Mouse (Mus musculus) forebrain, embryonic 14.5 days (tissue): ENCODE data around the gene Camk2g. TPM values are rescaled to one million over a fixed set of nuclear protein-coding genes. Genes with fewer than 3 reads are reported as not detected.
"Not testable (repeated sequence)": the region's sequence is repeated elsewhere in the genome, so short reads cannot be mapped to it uniquely, and the experiment has no call there.

Experiments used
- ATAC-seq: fragments of 200-750 bp; cut with Nextera tagmentation; 2 replicates; pipeline ENCODE4 v1.8.0; 2017; ENCODE audit warnings: mild to moderate bottlenecking, moderate library complexity
- DNase-seq: peaks from one replicate; pipeline ENCODE4 v3.0.0-alpha.2; 2015; ENCODE audit warnings: low spot score
- H3K27ac ChIP-seq: fragments of 300-500 bp; sonication (generic); 2 replicates; pipeline ENCODE4 v1.5.1; 2014; ENCODE audit warnings: low read depth, mild to moderate bottlenecking, control low read depth, low read length, moderate library complexity
- H3K27me3 ChIP-seq: fragments of 300-500 bp; sonication (generic); replicated peaks from 2 replicates; pipeline ENCODE4 v1.6.1; 2014; ENCODE audit warnings: low read length, control low read depth, mixed read lengths; ENCODE audit not compliant: control insufficient read depth, insufficient read depth
- H3K36me3 ChIP-seq: fragments of 300-500 bp; sonication (generic); 2 replicates; pipeline ENCODE4 v1.6.1; 2014; ENCODE audit warnings: low read length, control low read depth; ENCODE audit not compliant: control insufficient read depth, insufficient read depth
- H3K4me1 ChIP-seq: fragments of 300-500 bp; sonication (generic); 2 replicates; pipeline ENCODE4 v1.6.1; 2014; ENCODE audit warnings: antibody characterized with exemption, low read length, control low read depth; ENCODE audit not compliant: control insufficient read depth, insufficient read depth
- H3K4me2 ChIP-seq: fragments of 300-500 bp; sonication (generic); 2 replicates; pipeline ENCODE4 v1.6.1; 2014; ENCODE audit warnings: mild to moderate bottlenecking, control low read depth, low read length
- H3K4me3 ChIP-seq: fragments of 300-500 bp; sonication (generic); 2 replicates; pipeline ENCODE4 v1.5.1; 2014; ENCODE audit warnings: low read depth, low read length, control low read depth
- H3K9ac ChIP-seq: fragments of 300-500 bp; sonication (generic); 2 replicates; pipeline ENCODE4 v1.6.1; 2014; ENCODE audit warnings: mild to moderate bottlenecking, low read length, control low read depth, moderate library complexity
- H3K9me3 ChIP-seq: fragments of 300-500 bp; sonication (generic); replicated peaks from 2 replicates; pipeline ENCODE4 v1.6.1; 2016; ENCODE audit warnings: low read length, control low read depth, mixed read lengths; ENCODE audit not compliant: control insufficient read depth
- WGBS: fragments of 180-500 bp; shearing (Covaris S2); extraction: QIAGEN DNeasy Blood & Tissue Kit; methylation state at CpG from one replicate; pipeline ENCODE4 v1.1.7; 2014; 5-methylcytosine and 5-hydroxymethylcytosine counted together
- polyA plus RNA-seq: library from polyadenylated mRNA; unstranded; fragments of >200 nt; fragmentation: Nextera tagmentation; extraction: Ambion mirVana; gene quantifications from 2 replicates; pipeline ENCODE4 v1.2.1, GENCODE M21; 2014

Camk2g gene
- polyA plus RNA-seq, 1 experiment from 2014 or later, result 82.6 TPM

GRCm38 (mm10) chr14:20718443-20718842, 75.4 kb downstream of the Camk2g start:
- DNase-seq (no peak), ATAC-seq (no peak)
- Histone ChIP-seq H3K4me2 (no peak overlapping the region), H3K9me3 (no peaks in the 10 kb centered on the region), H3K9ac (no peak overlapping the region), H3K4me1 (no peaks in the 10 kb centered on the region), H3K4me3 (no peak overlapping the region), H3K27ac (no peak overlapping the region), H3K27me3 (no peaks in the 10 kb centered on the region), H3K36me3 (peaks cover 100% of the 10 kb centered on the region)
- 91% methylated on average over 10 of the region's 10 CpGs for WGBS

- no peak overlapping the region for H3K4me3 ChIP-seq
These were observed 80.1 kb downstream of the Camk2g start for GRCm38 (mm10) chr14:20713832-20714231.

GRCm38 (mm10) chr14:20708239-20708638, 85.6 kb downstream of the Camk2g start:
- H3K9me3 ChIP-seq, result no peaks in the 10 kb centered on the region
- no peak overlapping the region for H3K27ac ChIP-seq
- whole genome bisulfite sequencing, result 9% methylated on average over 10 of the region's 10 CpGs
- DNase-seq (peak; percentile 11), ATAC-seq (no peak)
- H3K4me3 ChIP-seq, result peak overlapping the region; percentile 97
- peak overlapping the region; percentile 78 for H3K4me2 ChIP-seq
- no peaks in the 10 kb centered on the region for H3K27me3 ChIP-seq
- H3K4me1 ChIP-seq, result peaks cover 14% of the 10 kb centered on the region
- peaks cover 46% of the 10 kb centered on the region for H3K36me3 ChIP-seq
- H3K9ac ChIP-seq, result peak overlapping the region; percentile 96

More at GRCm38 (mm10) chr14:20713832-20714231, 80.1 kb downstream of the Camk2g start:
- Histone ChIP-seq H3K27ac (no peak overlapping the region), H3K36me3 (peaks cover 85% of the 10 kb centered on the region), H3K4me1 (peaks cover 4% of the 10 kb centered on the region), H3K9ac (no peak overlapping the region), H3K9me3 (no peaks in the 10 kb centered on the region), H3K4me2 (no peak overlapping the region), H3K27me3 (no peaks in the 10 kb centered on the region)
- ATAC-seq (no peak), DNase-seq (no peak)
- 89% methylated on average over 11 of the region's 11 CpGs for WGBS

GRCm38 (mm10) chr14:20707201-20708190, 86.4 kb downstream of the Camk2g start, which contains the start of gene Zswim8:
TSS of gene Zswim8 (plus strand) at chr14:20707552.
- peaks cover 38% of the 10 kb centered on the region for H3K36me3 ChIP-seq
- peak; percentile 94 for ATAC-seq
- no peaks in the 10 kb centered on the region for H3K9me3 ChIP-seq
- under 1% methylated on average over 78 of the region's 80 CpGs for WGBS
- peak; percentile 95 for DNase-seq
- H3K4me3 ChIP-seq, result peak within 1 kb of the TSS; percentile 97
- peaks cover 14% of the 10 kb centered on the region for H3K4me1 ChIP-seq
- peak within 1 kb of the TSS; percentile 79 for H3K27ac ChIP-seq
- H3K4me2 ChIP-seq, result peak within 1 kb of the TSS; percentile 78
- H3K27me3 ChIP-seq, result no peaks in the 10 kb centered on the region
- H3K9ac ChIP-seq, result peak within 1 kb of the TSS; percentile 96

- not testable (repeated sequence) for DNase-seq, H3K9me3 ChIP-seq, ATAC-seq, H3K27me3 ChIP-seq
- Histone ChIP-seq H3K9ac (peak overlapping the region; percentile 79), H3K36me3 (peaks cover 25% of the 10 kb centered on the region; the same call in 1 of the 2 replicates), H3K4me1 (peaks cover 22% of the 10 kb centered on the region), H3K27ac (peak overlapping the region; percentile 87), H3K4me3 (peak overlapping the region; percentile 63), H3K4me2 (peak overlapping the region; percentile 70)
- WGBS, result 9% methylated on average over 8 of the region's 8 CpGs
These were observed 90.4 kb downstream of the Camk2g start for GRCm38 (mm10) chr14:20703461-20703860.

GRCm38 (mm10) chr14:20702741-20703381, 91.0 kb downstream of the Camk2g start, which contains the start of gene Chchd1:
TSS of gene Chchd1 (plus strand) at chr14:20703006.
- H3K36me3 ChIP-seq, result peaks cover 31% of the 10 kb centered on the region; the same call in 1 of the 2 replicates
- no peaks in the 10 kb centered on the region for H3K27me3 ChIP-seq
- peak; percentile 89 for DNase-seq
- H3K9me3 ChIP-seq, result no peaks in the 10 kb centered on the region
- peak within 1 kb of the TSS; percentile 87 for H3K27ac ChIP-seq
- H3K4me3 ChIP-seq, result peak within 1 kb of the TSS; percentile 63
- WGBS, result under 1% methylated on average over 61 of the region's 61 CpGs
- peak within 1 kb of the TSS; percentile 79 for H3K9ac ChIP-seq
- peak within 1 kb of the TSS; percentile 70 for H3K4me2 ChIP-seq
- peak; percentile 67 for ATAC-seq
- H3K4me1 ChIP-seq, result peaks cover 28% of the 10 kb centered on the region

GRCm38 (mm10) chr14:20702096-20702740, 91.7 kb downstream of the Camk2g start:
- ATAC-seq, result peak; percentile 24
- H3K36me3 ChIP-seq, result peaks cover 32% of the 10 kb centered on the region; the same call in 1 of the 2 replicates
- peak overlapping the region; percentile 63 for H3K4me3 ChIP-seq
- H3K27me3 ChIP-seq, result no peaks in the 10 kb centered on the region
- H3K9me3 ChIP-seq, result no peaks in the 10 kb centered on the region
- peak overlapping the region; percentile 70 for H3K4me2 ChIP-seq
- peaks cover 30% of the 10 kb centered on the region for H3K4me1 ChIP-seq
- 15% methylated on average over 15 of the region's 15 CpGs for WGBS
- DNase-seq, result no peak
- H3K9ac ChIP-seq, result peak overlapping the region; percentile 79
- H3K27ac ChIP-seq, result peak overlapping the region; percentile 87

GRCm38 (mm10) chr14:20701554-20701953, 92.3 kb downstream of the Camk2g start:
- 78% methylated on average over 8 of the region's 8 CpGs for WGBS
- Histone ChIP-seq H3K4me2 (peak overlapping the region; percentile 70), H3K27ac (no peak overlapping the region), H3K4me1 (peaks cover 35% of the 10 kb centered on the region), H3K36me3 (peaks cover 32% of the 10 kb centered on the region; the same call in 1 of the 2 replicates), H3K9ac (peak overlapping the region; percentile 79; the same call in 1 of the 2 replicates), H3K27me3 (no peaks in the 10 kb centered on the region), H3K9me3 (no peaks in the 10 kb centered on the region), H3K4me3 (peak overlapping the region; percentile 63; the same call in 1 of the 2 replicates)
- no peak for DNase-seq
- ATAC-seq, result no peak
